Mouse (Mus musculus) layer of hippocampus, postnatal 25 days (tissue): ENCODE results near the gene 4930544D05Rik. TPM values are rescaled to one million over a fixed set of nuclear protein-coding genes. Genes with fewer than 3 reads are reported as not detected.

Experiments used
- DNase-seq, 2 experiments: peaks; one replicate each; pipeline ENCODE4 v3.0.0; 2022; ENCODE audit warnings: mixed read lengths in 2 of 2, low spot score in 1 of 2; ENCODE audit errors: extremely low spot score in 1 of 2
- total RNA-seq, 2 experiments: library from RNA; stranded (reverse); gene quantifications; 2 replicates each; pipeline ENCODE4 v1.2.3; 2021

Gene 4930544D05Rik
- total RNA-seq, 2 experiments from 2014 or later = 0.66 TPM; not detected in 1

DNA sequence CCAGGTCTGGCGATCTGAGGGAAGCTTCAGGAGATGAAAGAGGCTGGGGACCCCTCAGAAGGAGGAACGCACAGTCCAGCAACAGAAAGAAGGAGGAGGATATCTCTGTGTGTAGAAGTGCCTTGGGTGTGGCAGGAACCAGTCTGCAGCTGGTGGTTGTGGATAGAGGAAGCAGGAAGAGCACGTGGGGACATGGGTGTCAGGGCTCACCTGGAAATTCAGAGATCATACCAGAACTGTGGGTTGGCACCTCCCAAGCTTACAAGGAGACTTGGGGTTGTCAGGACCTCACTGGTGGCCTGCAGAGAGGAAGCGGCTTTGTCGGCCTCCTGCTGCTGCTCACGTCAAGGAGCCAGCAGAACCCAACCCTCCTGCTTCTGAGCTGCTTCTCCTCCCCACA lies 18.3 kb upstream of the 4930544D05Rik start:
- DNase-seq = no peak

DNA sequence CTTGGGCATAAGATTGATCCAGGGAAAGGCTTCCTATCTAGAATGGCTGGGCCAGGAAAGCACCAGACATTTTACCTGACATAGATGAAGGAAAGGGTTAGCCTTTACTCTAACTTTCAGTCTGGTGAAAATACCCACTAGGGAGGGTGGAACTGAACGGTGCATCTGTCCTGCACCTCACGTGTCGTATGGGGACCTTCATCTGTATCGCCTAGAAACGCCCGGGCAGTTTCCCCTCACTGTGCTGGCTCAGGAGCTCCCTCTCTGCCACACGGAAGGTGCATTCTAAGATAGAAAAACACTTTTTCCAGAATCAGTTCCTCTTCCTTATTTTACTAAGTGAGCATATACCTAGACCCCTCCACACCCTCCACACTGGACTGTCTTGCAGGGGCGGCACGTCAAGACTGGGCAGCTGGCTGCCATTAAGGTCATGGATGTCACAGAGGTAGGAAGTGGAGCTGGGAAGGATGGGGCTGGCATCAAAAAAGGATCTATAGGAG lies 17.1 kb upstream of the 4930544D05Rik start:
- no peak for DNase-seq

DNA sequence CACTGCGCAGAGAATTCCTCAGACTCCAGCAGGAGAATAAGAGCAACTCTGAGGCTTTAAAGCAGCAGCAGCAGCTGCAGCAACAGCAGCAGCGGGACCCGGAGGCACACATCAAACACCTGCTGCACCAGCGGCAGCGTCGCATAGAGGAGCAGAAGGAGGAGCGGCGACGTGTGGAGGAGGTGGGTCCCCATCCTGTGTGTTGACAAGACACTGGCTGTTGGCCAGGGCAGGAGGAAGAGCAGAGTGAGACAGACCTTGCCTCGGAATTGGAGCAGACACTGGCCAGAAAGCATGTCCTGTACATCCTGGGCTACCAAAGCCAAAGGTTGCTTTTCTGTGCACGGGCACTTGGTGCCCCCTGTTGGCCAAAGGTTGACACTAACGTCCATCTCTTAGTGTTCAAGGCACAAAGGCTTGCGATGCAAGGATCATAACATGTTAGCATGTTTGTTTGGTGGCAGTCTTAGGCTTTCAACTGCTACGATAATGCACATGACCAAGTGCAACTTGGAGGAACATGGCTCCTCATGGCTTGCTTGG lies 10.6 kb upstream of the 4930544D05Rik start:
- DNase-seq = peak; percentile 49 to 68

DNA sequence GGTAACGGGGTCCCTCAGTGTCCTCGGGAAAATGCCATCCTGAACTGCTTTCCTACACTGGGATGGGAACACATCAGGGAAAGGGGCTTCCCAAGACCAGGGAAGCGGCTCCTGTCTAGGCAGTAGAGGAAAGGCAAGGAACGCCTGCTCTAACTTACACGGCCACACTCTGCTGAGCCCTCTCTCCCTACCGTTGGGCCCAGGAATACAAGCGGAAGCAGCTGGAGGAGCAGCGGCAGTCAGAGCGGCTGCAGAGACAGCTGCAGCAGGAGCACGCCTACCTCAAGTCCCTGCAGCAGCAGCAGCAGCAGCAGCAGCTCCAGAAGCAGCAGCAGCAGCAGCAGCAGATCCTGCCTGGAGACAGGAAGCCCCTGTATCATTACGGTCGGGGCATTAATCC lies 8.9 kb upstream of the 4930544D05Rik start:
- no peak for DNase-seq

DNA sequence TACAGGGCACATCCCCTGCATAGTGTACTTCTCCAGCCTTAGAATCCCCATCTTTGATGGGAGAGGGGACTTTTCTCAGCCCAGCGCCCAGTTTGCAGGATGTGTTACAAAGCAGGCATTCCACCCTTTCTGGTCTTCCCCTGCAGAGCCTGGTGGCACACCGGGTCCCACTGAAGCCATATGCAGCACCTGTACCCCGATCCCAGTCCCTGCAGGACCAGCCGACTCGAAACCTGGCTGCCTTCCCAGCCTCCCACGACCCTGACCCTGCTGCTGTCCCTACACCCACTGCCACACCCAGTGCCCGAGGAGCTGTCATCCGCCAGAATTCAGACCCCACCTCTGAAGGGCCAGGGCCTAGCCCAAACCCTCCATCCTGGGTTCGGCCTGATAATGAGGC lies 8.0 kb upstream of the 4930544D05Rik start:
- DNase-seq = no peak

DNA sequence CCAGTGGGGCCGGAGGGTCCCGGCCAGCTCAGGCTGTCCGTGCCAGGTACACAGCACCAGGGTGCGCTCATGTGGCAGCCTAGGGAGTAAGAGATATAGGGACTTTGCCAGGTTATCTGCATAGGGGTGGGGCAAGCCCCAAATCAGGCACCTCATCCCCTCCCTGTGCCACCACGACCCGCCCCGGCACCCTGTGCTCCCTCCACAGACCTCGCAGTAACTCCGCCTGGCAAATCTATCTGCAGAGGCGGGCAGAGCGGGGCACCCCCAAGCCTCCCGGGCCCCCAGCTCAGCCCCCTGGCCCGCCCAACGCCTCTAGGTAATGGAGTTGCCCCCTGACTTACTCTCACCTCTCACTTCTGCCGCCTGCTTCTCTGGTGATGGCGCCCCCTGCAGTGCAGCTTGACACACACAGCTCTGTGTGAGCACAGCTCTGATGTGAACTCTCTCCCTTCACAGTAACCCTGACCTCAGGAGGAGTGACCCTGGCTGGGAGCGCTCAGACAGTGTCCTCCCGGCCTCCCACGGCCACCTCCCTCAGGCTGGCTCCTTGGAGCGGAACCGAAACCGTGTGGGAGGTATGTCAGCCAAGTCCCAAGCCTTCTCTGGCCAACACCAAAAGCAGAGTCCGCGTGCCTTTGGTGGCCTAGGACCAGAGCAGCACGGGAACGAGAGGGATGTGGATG lies 7.1 kb upstream of the 4930544D05Rik start:
- DNase-seq = no peak

DNA sequence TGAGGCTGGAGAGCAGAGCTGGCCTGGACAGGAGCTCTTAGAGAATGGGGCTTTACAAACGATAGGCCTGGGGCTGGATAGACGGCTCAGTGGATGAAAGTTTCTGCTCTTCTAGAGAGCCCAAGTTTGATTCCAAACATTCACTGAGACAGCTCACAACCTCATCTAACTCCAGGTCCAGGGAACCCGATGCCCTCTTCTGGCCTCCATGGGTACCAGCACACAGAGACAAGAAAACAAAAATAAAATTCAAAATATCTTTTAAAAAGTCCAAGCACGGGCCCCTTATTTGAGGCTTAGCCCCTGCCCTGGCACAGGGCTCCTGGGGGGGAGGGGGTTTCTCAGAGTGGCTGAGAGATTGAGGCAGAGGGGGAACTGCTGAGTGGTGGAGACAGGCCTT lies 4.9 kb upstream of the 4930544D05Rik start:
- DNase-seq = no peak

DNA sequence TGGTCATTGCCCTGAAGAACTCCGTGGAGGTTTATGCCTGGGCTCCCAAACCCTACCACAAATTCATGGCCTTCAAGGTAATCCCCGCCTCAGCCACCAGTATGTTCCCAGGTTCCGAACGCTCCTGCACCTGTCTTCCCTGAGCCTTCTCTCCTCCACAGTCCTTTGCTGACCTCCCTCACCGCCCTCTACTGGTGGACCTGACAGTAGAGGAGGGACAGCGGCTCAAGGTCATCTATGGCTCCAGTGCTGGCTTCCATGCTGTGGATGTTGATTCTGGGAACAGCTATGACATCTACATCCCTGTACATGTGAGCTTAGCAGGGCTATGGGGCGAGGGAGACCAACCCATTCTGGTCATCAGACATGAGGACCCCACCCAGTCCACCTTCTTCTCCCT lies 3.1 kb upstream of the 4930544D05Rik start:
- no peak for DNase-seq

DNA sequence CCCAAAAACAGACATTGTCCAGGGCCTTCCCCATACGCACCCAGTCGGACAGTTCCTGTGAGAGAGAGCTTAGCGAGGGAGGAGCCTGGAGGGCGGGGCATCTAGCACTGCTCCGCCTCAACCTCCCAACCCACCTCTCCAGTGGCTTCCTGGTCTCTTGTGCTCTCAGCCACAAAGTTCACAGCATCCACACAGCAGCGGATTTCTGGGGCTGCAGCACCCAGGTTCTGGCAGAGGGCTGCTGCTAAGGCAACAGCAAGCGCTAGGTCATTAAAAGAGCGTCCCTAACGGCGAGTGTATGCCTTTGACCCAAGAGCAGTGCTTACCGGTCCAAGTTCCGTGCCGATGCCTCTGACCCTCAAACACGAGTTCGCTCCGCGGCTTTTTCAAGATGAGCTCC lies 574 bp upstream of the 4930544D05Rik start:
- DNase-seq = no peak

DNA sequence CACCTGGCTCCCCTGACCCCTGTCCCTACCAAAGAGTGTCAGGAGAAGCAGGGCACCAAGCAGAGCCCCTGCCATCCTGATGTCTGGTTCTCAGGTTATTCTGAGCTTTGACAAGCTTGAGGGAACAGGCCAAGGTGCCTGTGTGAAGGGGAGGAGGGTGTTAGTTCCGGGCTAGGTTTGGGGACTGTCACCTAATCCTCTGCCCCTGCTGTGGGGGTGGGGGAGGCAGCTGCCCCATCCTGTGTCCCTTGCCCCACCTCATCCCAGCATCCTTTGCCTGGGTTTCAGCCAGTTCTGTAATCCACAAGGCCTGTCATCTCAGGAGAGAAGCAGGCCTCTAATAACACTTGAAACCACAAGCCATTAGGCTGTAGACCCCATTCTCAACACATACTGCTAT lies 3.5 kb downstream of the 4930544D05Rik start, which contains the start of gene Chrne:
Chrne (minus strand) TSS at position 116 of the 400 bp plus-strand sequence.
- no peak for DNase-seq

DNA sequence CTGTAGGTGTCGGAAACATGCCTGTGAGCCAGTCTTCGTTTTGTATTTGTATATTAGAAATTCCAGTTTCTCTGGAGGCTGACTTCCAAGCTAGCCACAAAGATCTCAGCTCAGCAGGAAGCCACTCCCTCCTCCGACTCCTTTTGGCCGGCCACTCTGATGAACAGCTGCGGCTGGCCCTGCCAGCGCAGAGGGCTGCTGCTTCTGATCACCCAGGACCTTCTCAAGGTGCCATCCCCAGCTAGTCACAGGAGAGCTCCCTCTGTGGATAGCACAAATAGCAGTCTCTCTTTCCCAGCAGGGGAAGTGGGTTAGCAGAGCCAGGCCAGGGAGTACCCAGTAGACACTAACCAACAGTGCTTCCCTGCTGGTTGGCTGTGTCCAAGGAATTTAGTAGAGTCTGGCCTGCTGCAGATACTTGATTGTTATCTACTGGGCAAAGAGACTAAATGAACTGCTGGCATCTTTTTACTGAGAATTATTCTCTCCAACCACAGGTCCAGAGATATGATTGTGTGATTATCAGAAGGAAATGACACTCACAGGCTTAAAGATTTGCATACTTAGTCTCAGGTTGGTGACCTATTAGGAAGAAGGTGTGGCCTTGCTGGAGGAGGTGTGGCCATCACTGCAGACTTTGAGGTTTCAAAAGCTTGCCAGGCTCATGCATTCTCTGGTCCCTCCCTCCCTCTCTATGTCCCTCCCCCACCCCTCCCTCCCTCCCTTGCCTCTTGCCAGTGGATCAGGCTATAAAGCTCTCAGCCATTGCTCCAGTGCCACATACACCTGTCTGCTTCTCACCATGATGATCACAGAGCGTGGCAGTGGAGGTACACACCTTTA lies 6.5 kb downstream of the 4930544D05Rik start:
- no peak for DNase-seq

DNA sequence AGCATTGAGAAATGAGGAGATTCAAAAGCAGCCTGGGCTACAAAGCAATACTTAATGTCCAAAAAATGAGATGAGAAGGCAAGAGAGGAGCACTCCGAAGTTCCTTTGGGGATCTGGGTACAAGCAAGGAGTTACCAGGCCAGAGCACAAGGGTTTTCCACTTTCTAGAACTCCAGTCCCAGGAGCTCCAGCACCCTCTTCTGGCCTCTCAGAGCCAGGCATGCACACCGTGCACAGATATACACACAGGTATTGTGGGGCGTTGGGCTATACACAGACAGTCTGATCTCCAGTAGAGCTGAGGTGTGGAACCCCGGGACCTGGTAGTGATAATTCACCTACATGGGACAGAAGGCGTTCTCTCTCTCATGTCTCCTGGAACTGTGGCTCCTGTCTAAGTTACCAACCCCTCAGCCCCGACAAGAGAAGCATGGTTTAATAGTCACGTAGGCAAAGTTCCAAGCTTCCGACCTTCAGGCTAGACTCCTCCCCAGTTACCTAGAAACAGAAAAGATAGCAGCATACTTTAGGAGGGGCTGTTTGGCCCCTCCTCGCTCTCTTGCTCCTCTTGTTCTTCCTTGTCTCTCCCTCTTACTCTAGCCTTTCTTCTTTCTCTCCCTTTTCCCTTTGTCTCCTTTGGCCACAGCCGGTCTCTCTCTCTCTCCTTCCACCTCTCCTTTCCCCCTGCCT lies 7.5 kb downstream of the 4930544D05Rik start:
- DNase-seq = no peak

DNA sequence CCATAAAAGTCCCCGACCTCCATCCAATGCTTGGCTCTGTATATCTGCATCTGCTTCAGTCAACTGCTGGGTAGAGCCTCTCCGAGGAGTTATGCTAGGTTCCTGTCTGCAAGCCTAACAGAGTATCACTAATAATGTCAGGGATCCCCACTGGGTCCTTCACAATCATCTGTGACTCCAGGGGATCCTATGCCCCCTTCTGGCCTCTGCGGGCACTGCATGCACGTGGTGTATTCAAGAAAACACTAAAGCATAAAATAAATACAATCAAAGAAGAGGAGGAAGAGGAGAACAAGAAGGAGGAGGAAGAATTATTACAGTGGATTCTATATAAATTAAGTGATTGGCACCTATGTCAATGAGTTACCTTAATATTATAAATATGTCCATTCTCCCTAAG lies 9.8 kb downstream of the 4930544D05Rik start:
- DNase-seq = peak in 1 of 2 experiments; percentile 61

DNA sequence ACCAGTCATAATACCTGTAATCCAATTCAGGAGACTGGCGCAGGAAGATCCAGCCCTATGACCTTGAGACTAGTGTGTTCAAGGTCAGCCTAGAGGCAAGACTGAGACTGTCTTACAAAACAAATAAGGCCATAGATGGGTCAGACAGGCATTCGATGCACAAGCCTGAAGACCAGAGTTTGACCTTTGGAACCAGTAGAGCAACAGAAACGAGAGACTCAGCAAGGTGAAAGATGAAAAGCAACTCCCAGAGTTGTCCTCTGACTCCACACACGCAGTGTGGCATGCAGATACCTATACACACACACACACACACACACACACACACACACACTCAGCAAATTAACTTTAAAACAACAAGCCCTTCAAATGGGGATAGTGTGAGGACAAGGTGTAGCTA lies 11.2 kb downstream of the 4930544D05Rik start:
- DNase-seq = no peak

DNA sequence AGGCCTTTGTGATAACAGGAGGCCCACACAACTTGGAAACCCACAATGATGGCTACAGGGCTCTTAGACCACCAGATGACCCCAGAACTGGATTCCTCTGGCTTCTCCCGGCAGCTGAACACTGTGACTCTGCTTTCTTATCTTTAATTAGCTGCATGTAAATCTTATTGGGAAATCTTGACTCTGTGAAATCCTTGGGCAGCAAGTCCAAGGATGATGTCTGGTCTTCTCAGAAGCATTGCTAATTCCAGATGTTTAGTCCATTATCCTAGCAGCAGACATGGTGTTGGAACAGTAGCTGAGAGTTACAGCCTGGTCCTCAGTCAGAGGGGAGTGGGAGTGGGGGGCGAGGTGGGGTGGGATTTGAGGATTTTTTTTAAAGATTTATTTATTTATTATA lies 12.8 kb downstream of the 4930544D05Rik start:
- DNase-seq = no peak

DNA sequence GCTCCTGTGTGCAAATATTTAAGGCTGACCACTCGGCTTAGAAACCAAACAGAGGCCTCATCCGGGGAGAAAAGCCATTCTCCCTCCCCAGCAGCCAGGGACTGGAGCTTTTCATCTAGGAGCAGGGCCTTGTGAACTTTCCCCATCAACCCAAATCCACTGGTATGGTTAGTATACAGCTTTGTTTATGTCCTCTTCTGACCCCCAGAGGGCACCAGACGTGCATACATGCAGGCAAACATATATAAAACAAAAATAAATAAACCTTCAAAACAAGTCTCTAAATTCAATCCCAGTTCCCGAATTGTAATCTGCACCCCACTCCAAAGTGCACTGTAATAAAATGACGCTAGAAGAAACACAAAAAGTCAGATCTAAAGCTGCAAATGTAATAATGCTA lies 13.9 kb downstream of the 4930544D05Rik start:
- DNase-seq = no peak

DNA sequence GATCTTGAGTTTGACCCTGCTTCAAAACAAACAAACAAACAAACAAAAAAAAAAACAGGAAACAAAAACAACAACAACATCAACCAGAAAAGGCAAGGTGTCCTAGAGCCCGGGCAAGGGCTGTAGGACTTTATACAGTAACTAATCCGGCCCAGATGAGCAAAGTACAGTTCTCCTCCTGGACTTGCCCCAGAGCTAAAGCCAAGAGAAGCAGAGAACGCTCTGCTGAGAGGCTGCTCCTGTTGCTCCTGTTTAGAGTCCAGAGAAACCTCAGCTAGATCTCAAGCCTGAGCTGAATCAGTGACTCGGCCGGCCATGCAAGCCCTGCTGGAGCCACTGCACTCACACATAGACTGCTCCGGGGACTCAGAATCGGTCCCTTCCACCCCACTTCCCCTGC lies 14.5 kb downstream of the 4930544D05Rik start:
- no peak for DNase-seq

DNA sequence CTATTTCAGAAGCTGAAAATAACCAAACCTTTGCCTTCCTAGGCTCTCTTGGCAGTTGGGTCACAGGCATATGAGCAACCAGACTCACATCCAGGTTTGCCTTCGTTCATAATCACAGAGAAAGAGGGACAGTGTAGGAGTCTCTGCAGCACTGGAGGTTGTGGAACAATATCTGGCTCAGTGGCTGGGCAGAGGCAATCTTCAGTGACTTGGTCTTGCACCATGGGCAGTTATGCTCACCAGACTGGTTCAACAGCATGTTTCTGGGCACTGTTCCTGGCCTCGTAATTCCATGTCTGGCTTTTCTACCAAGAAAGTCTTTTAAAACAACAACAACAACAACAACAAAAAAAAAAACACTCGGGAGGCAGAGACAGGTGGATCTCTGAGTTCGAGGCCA lies 20.0 kb downstream of the 4930544D05Rik start:
- no peak for DNase-seq

DNA sequence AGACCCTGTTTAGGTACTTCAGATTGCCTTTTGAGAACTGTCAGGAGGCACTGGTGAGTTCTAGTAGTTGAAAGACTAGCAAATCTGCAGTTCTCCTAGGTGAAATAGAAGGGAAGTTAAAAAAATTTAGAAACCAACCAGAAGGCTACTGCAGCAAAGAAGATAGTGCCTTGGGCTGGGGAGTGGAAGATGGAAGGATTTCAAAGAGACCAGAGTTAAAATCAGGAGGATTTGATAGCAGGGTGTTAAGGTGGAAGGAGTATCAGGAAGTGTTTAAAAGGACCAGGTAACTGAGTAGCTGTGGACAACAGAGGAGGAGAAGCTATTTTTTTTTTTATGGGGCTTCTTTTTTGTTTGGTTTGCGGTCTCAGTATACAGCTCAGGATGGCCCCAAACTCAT lies 22.1 kb downstream of the 4930544D05Rik start:
- DNase-seq = no peak

DNA sequence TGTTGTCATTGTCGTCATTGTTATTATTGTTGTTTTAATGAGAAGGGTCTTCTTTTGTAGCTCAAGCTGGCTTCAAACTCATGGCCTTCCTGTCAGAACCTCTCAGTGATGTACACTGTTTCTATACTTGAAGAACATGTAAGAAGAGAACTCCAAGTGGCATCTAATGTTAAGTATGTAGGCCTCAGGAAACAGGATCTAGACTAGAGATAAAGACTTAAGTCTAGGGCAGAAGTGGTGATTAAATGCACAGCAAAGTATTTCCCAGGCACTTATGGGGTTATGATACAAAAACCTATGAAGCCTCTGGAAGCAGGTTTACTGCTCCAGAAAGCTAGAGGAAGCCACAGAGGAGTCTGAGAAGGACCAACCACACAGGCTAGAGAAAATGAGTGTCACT lies 22.6 kb downstream of the 4930544D05Rik start:
- no peak for DNase-seq
